22 mouse cellular contexts compared by ENCODE assay signal in the genomic region with DNA sequence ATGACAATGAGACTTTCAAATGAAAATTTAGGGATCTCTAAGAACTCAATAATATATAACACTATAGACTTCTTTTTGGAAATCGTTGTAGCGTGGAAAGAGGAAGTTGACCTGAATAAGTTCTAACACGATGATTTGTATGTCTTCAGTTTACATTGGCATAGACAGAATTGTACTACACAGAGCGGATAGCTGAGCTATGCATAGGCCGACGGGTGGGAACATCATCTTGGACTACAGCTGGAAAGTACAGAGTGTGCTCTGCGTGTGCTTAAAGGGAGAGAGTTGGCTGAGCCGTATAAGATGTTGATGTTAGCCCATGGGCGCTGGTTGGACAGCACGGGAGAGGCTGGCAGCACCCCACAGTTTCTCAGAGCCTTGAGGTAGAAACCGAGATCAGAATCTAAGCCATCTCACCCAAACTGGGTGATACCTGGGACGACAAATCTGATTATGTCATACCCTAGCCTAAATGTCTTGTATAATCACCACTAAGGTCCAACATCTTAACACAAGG. TPM values are rescaled to one million over a fixed set of nuclear protein-coding genes. Genes with fewer than 3 reads are reported as not detected.
DNase-seq lines count a peak whose midpoint lies in the region; ATAC-seq lines count a peak whose summit lies in the region.
"Had no signal": no experiment of that assay in that cellular context is flagged by ENCODE, and none has a peak within 500 bp of the region (broad histone marks: within the 10 kb centered on the region; RNA-seq: fewer than 3 reads in every experiment).

No protein-coding gene starts in this region.

- no peaks in the 10 kb centered on the region for H3K36me3 ChIP-seq in forebrain, embryonic 16.5 days (ENCODE audit: control insufficient read depth, insufficient read depth)
- no peaks in the 10 kb centered on the region for H3K36me3 ChIP-seq in forebrain, embryonic 11.5 days (ENCODE audit: control insufficient read depth, insufficient read depth, low read length)
- H3K36me3 ChIP-seq in kidney, embryonic 16.5 days (ENCODE audit: insufficient read depth, low read length), result no peaks in the 10 kb centered on the region
- no peaks in the 10 kb centered on the region for H3K36me3 ChIP-seq in midbrain, embryonic 10.5 days
- no peaks in the 10 kb centered on the region for H3K36me3 ChIP-seq in midbrain, embryonic 13.5 days
- H3K36me3 ChIP-seq: embryonic facial prominence, embryonic 12.5 days; heart, embryonic 13.5 days; hindbrain, embryonic 13.5 days; intestine, embryonic 15.5 days had no signal

- H3K9me3 ChIP-seq in forebrain, embryonic 16.5 days (ENCODE audit: control insufficient read depth, low read length), result peaks cover 3% of the 10 kb centered on the region; the same call in 1 of the 2 replicates
- H3K9me3 ChIP-seq in forebrain, embryonic 11.5 days (ENCODE audit: control insufficient read depth, low read length), result peaks cover 3% of the 10 kb centered on the region; the same call in 1 of the 2 replicates
- peaks cover 4% of the 10 kb centered on the region; the same call in 1 of the 2 replicates for H3K9me3 ChIP-seq in kidney, embryonic 16.5 days (ENCODE audit: low read length)
- peaks cover 6% of the 10 kb centered on the region; the same call in 1 of the 2 replicates for H3K9me3 ChIP-seq in midbrain, embryonic 10.5 days (replicated peaks)
- no peaks in the 10 kb centered on the region for H3K9me3 ChIP-seq in midbrain, embryonic 13.5 days
- H3K9me3 ChIP-seq: heart, embryonic 13.5 days; hindbrain, embryonic 13.5 days; intestine, embryonic 15.5 days had no signal

- no peak overlapping the region for H3K9ac ChIP-seq in forebrain, embryonic 16.5 days (replicated peaks; ENCODE audit: low read depth, low read length)
- no peak overlapping the region for H3K9ac ChIP-seq in forebrain, embryonic 11.5 days (ENCODE audit: low read length)
- no peak overlapping the region for H3K9ac ChIP-seq in kidney, embryonic 16.5 days (replicated peaks; ENCODE audit: low read length)
- H3K9ac ChIP-seq in midbrain, embryonic 13.5 days (replicated peaks), result no peak overlapping the region
- H3K9ac ChIP-seq: embryonic facial prominence, embryonic 12.5 days; heart, embryonic 13.5 days; hindbrain, embryonic 13.5 days; intestine, embryonic 15.5 days had no signal

- H3K27ac ChIP-seq in forebrain, embryonic 16.5 days (ENCODE audit: low read length), result peak overlapping the region; percentile 9; the same call in 1 of the 2 replicates
- H3K27ac ChIP-seq in forebrain, embryonic 11.5 days (ENCODE audit: low read depth, low read length), result no peak overlapping the region
- H3K27ac ChIP-seq in kidney, embryonic 16.5 days (ENCODE audit: low read length), result no peak overlapping the region
- peak overlapping the region; percentile 42 for H3K27ac ChIP-seq in midbrain, embryonic 10.5 days (replicated peaks)
- H3K27ac ChIP-seq in midbrain, embryonic 13.5 days, result no peak overlapping the region
- H3K27ac ChIP-seq: embryonic facial prominence, embryonic 12.5 days; heart, adult 2 months; heart, embryonic 13.5 days; hindbrain, embryonic 13.5 days; intestine, embryonic 15.5 days had no signal

- H3K4me3 ChIP-seq in forebrain, embryonic 16.5 days (replicated peaks; ENCODE audit: low read length), result no peak overlapping the region
- no peak overlapping the region for H3K4me3 ChIP-seq in forebrain, embryonic 11.5 days (ENCODE audit: low read depth, low read length)
- H3K4me3 ChIP-seq in kidney, embryonic 16.5 days (ENCODE audit: low read length), result no peak overlapping the region
- no peak overlapping the region for H3K4me3 ChIP-seq in midbrain, embryonic 10.5 days
- H3K4me3 ChIP-seq in midbrain, embryonic 13.5 days (replicated peaks), result no peak overlapping the region
- H3K4me3 ChIP-seq: embryonic facial prominence, embryonic 12.5 days; heart, adult 2 months; heart, embryonic 13.5 days; hindbrain, embryonic 13.5 days; intestine, embryonic 15.5 days had no signal

- H3K4me1 ChIP-seq in forebrain, embryonic 16.5 days (replicated peaks; ENCODE audit: control insufficient read depth, insufficient read depth, low read length), result peaks cover 6% of the 10 kb centered on the region
- no peaks in the 10 kb centered on the region for H3K4me1 ChIP-seq in forebrain, embryonic 11.5 days (replicated peaks; ENCODE audit: control insufficient read depth, insufficient read depth, low read length)
- H3K4me1 ChIP-seq in kidney, embryonic 16.5 days (ENCODE audit: insufficient read depth, low read length), result no peaks in the 10 kb centered on the region
- H3K4me1 ChIP-seq in midbrain, embryonic 10.5 days, result peaks cover 15% of the 10 kb centered on the region
- peaks cover 13% of the 10 kb centered on the region for H3K4me1 ChIP-seq in midbrain, embryonic 13.5 days (replicated peaks)
- H3K4me1 ChIP-seq: embryonic facial prominence, embryonic 12.5 days; intestine, embryonic 15.5 days had no signal

- DNase-seq in forebrain, embryonic 11.5 days (ENCODE audit: low spot score), result no peak
- no peak for DNase-seq in kidney, adult 9 months
- no peak for DNase-seq in midbrain, embryonic 10.5 days (ENCODE audit: low spot score)
- DNase-seq in left cerebral cortex, adult 9 months (ENCODE audit: low spot score in 2 of 2), result no peak
- DNase-seq: adrenal gland, postnatal 14 days; cerebellum, adult 11-12 months; cerebellum, adult 9-10 months; cerebellum, postnatal 25 days; gastrocnemius, postnatal 36 days; heart, adult 2 months; heart, postnatal 10 days; heart, postnatal 4 days had no signal

- ATAC-seq in forebrain, embryonic 16.5 days, result peak; percentile 39; the same call in 1 of the 2 replicates
- ATAC-seq in forebrain, embryonic 11.5 days (replicated peaks; ENCODE audit: low FRiP score), result no peak
- peak; percentile 63; the same call in 1 of the 2 replicates for ATAC-seq in kidney, embryonic 16.5 days (ENCODE audit: low FRiP score, low TSS enrichment)
- ATAC-seq in midbrain, embryonic 13.5 days, result no peak
- ATAC-seq: activated CD4-positive, CD25-positive, alpha-beta regulatory T cell, adult 4 months; intestine, embryonic 15.5 days; Patski had no signal

- H3K4me2 ChIP-seq in forebrain, embryonic 16.5 days (ENCODE audit: low read length), result no peak overlapping the region
- H3K4me2 ChIP-seq in forebrain, embryonic 11.5 days (ENCODE audit: low read depth, low read length, severe bottlenecking), result no peak overlapping the region
- H3K4me2 ChIP-seq in kidney, embryonic 16.5 days (replicated peaks; ENCODE audit: low read depth, low read length), result no peak overlapping the region
- no peak overlapping the region for H3K4me2 ChIP-seq in midbrain, embryonic 13.5 days (replicated peaks)
- H3K4me2 ChIP-seq: embryonic facial prominence, embryonic 12.5 days; heart, embryonic 13.5 days; hindbrain, embryonic 13.5 days; intestine, embryonic 15.5 days had no signal

- H3K27me3 ChIP-seq in forebrain, embryonic 16.5 days (replicated peaks; ENCODE audit: control insufficient read depth, insufficient read depth, low read length), result no peaks in the 10 kb centered on the region
- no peaks in the 10 kb centered on the region for H3K27me3 ChIP-seq in forebrain, embryonic 11.5 days (ENCODE audit: control insufficient read depth, insufficient read depth, low read length)
- no peaks in the 10 kb centered on the region for H3K27me3 ChIP-seq in kidney, embryonic 16.5 days (ENCODE audit: insufficient read depth, low read length)
- H3K27me3 ChIP-seq in midbrain, embryonic 10.5 days (ENCODE audit: low read depth, poor library complexity, severe bottlenecking), result no peaks in the 10 kb centered on the region
- H3K27me3 ChIP-seq in midbrain, embryonic 13.5 days, result no peaks in the 10 kb centered on the region
- H3K27me3 ChIP-seq: CH12.LX; embryonic facial prominence, embryonic 12.5 days; heart, embryonic 13.5 days; hindbrain, embryonic 13.5 days; intestine, embryonic 15.5 days; Patski had no signal

- 80% methylated on average over 12 of the region's 12 CpGs for WGBS in forebrain, embryonic 16.5 days
- WGBS in forebrain, embryonic 11.5 days, result 94% methylated on average over 12 of the region's 12 CpGs
- WGBS in kidney, embryonic 16.5 days, result 66% methylated on average over 12 of the region's 12 CpGs
- WGBS in midbrain, embryonic 10.5 days, result 93% methylated on average over 12 of the region's 12 CpGs
- 86% methylated on average over 12 of the region's 12 CpGs for WGBS in midbrain, embryonic 13.5 days

RNA-seq across cellular contexts. Expression of a gene that starts 14.6 kb away (rescaled TPM):
- polyA plus RNA-seq in forebrain, embryonic 16.5 days (2015; fragmentation: Nextera tagmentation; extraction: Ambion mirVana), result 49.0 and 53.7 TPM in 2 replicates
- 45.3 and 48.8 TPM in 2 replicates for polyA plus RNA-seq in forebrain, embryonic 11.5 days (2014; fragmentation: Nextera tagmentation; extraction: Ambion mirVana)
- polyA plus RNA-seq in kidney, embryonic 16.5 days (2015; fragmentation: Nextera tagmentation; extraction: Ambion mirVana), result 9.8 and 11.1 TPM in 2 replicates
- polyA plus RNA-seq in midbrain, embryonic 10.5 days (2016; fragmentation: Nextera tagmentation; extraction: Ambion mirVana), result 42.5 and 50.1 TPM in 2 replicates
- 63.1 and 64.4 TPM in 2 replicates for polyA plus RNA-seq in midbrain, embryonic 13.5 days (2015; fragmentation: Nextera tagmentation; extraction: Ambion mirVana)
- polyA plus RNA-seq: activated CD4-positive, CD25-positive, alpha-beta regulatory T cell, adult 4 months had no signal

Comparison
In these comparisons a context has a peak if more than half of its experiments do, and no peak if none do; other contexts are left out.
1. ATAC-seq: peak in forebrain, embryonic 16.5 days (single experiment) and kidney, embryonic 16.5 days (single experiment); none in forebrain, embryonic 11.5 days (single experiment) and midbrain, embryonic 13.5 days (single experiment).
2. H3K27ac ChIP-seq: peak in forebrain, embryonic 16.5 days (single experiment) and midbrain, embryonic 10.5 days (single experiment); none in forebrain, embryonic 11.5 days (single experiment), kidney, embryonic 16.5 days (single experiment) and midbrain, embryonic 13.5 days (single experiment).